Mouse (Mus musculus): ENCODE results near the gene Ubr7.

Gene Ubr7

DNA sequence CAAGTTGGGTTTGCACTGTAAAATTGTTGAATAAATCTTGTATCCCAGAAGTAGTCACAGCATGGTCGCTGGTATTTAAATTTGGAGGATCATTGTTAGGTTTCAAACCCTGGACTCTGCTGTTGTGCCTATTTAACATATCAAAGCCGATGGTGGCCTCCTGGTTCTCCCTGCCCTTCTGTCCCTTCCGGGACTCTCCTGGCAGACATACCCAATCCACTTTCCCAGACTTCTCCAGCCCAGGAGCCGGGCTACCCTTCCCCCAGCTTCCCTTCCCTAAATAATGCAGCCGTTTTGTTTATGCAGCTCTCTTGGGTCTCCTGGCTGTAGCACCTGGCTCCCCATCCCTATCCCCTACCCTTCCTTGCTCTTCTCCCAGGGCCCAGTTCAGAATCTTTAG lies 1.2 kb downstream of the Ubr7 start:
- CTCF ChIA-PET, result interaction anchor here in 1 of 4 experiments (0.6 kb wide), 1 partner anchor 1659 kb away, joined by 10 read pairs; no protein-coding TSS in a partner anchor
- POLR2A ChIA-PET, result interaction anchor here in 3 of 4 experiments (0.7 to 5.5 kb wide), 21 partner anchors 8 to 54 kb away, joined by 3 to 52 read pairs (median 5); partner anchors contain the start of genes Moap1 (in 3 of the 3), Tmem251 (in 3 of the 3) and Itpk1 (in 1 of the 3)

GRCm38 (mm10) chr12:102761668-102762067 lies 3.9 kb downstream of the Ubr7 start:
- POLR2A ChIA-PET, result interaction anchor here in 3 of 4 experiments (0.7 to 3.5 kb wide), 10 partner anchors 12 to 1686 kb away, joined by 3 to 17 read pairs (median 4); partner anchors contain the start of genes Moap1 (in 1 of the 3) and Tmem251 (in 1 of the 3)
- CTCF ChIA-PET, result interaction anchor here in 2 of 4 experiments (0.5 to 0.6 kb wide), 2 partner anchors 22 to 734 kb away, joined by 3 to 4 read pairs; no protein-coding TSS in a partner anchor

DNA sequence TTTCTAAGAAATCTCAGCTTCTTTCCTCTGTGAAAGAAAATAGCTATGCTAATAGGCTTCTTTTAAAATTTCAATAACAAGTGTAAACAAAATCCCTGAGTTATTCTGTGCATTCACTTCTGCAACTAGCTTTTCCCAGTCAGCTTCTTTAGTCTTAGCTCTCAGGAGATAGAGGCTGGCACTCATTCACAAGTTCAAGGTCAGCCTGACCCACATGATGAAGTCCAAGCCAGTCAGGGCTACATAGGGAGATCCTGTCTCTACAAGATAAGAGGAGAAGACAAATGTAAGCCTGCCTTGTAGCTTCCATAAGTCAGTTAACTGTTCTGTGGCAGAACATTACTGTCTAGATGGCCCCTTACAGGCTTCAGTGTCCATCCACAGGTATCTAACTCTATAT lies 5.9 kb downstream of the Ubr7 start:
- ChIA-PET POLR2A (interaction anchor here in 3 of 4 experiments (1.3 to 3.5 kb wide), 6 partner anchors 10 to 23 kb away, joined by 3 to 17 read pairs (median 7); partner anchors contain the start of genes Moap1 (in 1 of the 3) and Tmem251 (in 1 of the 3)), CTCF (interaction anchor here in 2 of 4 experiments (0.6 kb wide), 2 partner anchors 33 to 327 kb away, joined by 3 read pairs; no protein-coding TSS in a partner anchor)

GRCm38 (mm10) chr12:102769000-102769399 lies 11.2 kb downstream of the Ubr7 start:
- ChIA-PET POLR2A (interaction anchor here in 2 of 4 experiments (0.5 to 6.0 kb wide), 12 partner anchors 10 to 220 kb away, joined by 3 to 49 read pairs (median 4); partner anchors contain the start of genes Gm28051 (in 2 of the 2), Gon7 (in 2 of the 2), Ubr7 (in 2 of the 2) and Gm20604 (in 1 of the 2)), CTCF (interaction anchor here in 2 of 4 experiments (0.7 to 1.5 kb wide), 7 partner anchors 9 to 270 kb away, joined by 3 to 5 read pairs (median 4); partner anchors contain the start of genes Gm28051 (in 1 of the 2), Gon7 (in 1 of the 2), Moap1 (in 1 of the 2) and Tmem251 (in 1 of the 2))

DNA sequence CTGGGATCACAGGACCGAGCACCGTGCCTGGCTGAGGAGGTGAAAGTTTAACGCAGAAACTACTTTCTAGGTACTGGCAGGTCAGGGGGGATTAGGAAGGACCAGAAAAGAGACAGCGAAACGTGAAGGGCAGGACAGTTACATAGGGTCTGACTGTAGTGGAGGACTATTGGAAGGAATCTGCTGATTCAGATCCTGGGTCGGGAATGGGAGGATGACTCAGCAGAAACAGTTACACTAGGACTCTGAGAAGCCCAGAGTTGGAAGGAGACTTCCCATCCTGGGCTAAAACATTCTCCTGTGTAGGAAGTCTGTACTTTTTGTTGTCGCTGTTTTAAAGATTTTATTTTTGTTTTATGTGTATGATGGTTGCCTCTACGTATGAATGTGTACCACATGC lies 13.8 kb downstream of the Ubr7 start:
- CTCF ChIA-PET, result no interaction called here
- POLR2A ChIA-PET, result interaction anchor here in 2 of 4 experiments (1.3 to 6.0 kb wide), 6 partner anchors 8 to 45 kb away, joined by 3 to 49 read pairs (median 6); partner anchors contain the start of genes Gm20604 (in 2 of the 2), Gm28051 (in 2 of the 2), Gon7 (in 2 of the 2) and Ubr7 (in 2 of the 2)

- CTCF ChIA-PET, result no interaction called here
Observed at GRCm38 (mm10) chr12:102772676-102773075, 14.9 kb downstream of the Ubr7 start.

GRCm38 (mm10) chr12:102776035-102776434 lies 18.3 kb downstream of the Ubr7 start:
- CTCF ChIA-PET, result no interaction called here
- POLR2A ChIA-PET, result interaction anchor here in 3 of 4 experiments (0.9 to 1.4 kb wide), 9 partner anchors 9 to 32 kb away, joined by 3 to 6 read pairs (median 4); partner anchors contain the start of genes Gm20604 (in 1 of the 3), Gon7 (in 1 of the 3), Moap1 (in 1 of the 3) and Tmem251 (in 1 of the 3)

More at GRCm38 (mm10) chr12:102772676-102773075, 14.9 kb downstream of the Ubr7 start:
- POLR2A ChIA-PET, result interaction anchor here in 2 of 4 experiments (0.6 to 2.3 kb wide), 3 partner anchors 10 to 23 kb away, joined by 3 to 13 read pairs (median 3); no protein-coding TSS in a partner anchor

- CTCF ChIA-PET, result interaction anchor here in 2 of 4 experiments (1.1 to 1.3 kb wide), 2 partner anchors 8 kb away, joined by 5 read pairs; no protein-coding TSS in a partner anchor
- POLR2A ChIA-PET, result interaction anchor here in 2 of 4 experiments (1.2 to 2.7 kb wide), 5 partner anchors 13 to 35 kb away, joined by 3 to 17 read pairs (median 9); partner anchors contain the start of genes Moap1 (in 1 of the 2) and Tmem251 (in 1 of the 2)
Observed at GRCm38 (mm10) chr12:102778151-102778550, 20.4 kb downstream of the Ubr7 start.

DNA sequence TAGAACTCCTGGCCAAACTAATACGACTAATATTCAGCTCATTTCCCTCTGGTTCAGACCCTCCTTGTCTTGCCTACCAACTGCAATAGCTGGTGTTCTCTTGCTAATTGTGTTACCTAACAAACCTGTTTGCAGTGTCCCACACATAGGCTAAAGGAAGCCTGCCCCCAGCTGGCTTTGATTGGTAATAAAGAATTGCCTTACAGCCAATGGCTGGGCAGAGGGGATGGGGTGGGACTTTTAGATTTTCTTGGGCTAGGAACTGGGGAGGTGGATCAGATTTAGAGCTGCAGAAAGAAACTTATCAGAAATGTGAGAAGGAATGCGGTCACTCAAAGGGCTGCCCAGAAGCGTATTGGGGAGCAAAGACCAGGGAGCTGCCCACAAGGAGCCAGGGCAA lies 21.7 kb downstream of the Ubr7 start:
- CTCF ChIA-PET, result interaction anchor here in 3 of 4 experiments (0.5 to 1.4 kb wide), 9 partner anchors 9 to 280 kb away, joined by 3 to 5 read pairs (median 4); partner anchors contain the start of gene Gm28051 (in 1 of the 3)
- POLR2A ChIA-PET, result interaction anchor here in 3 of 4 experiments (0.5 to 2.7 kb wide), 17 partner anchors 8 to 820 kb away, joined by 3 to 17 read pairs (median 4); partner anchors contain the start of genes Gm28051 (in 2 of the 3), Gon7 (in 2 of the 3), Ubr7 (in 2 of the 3) and Moap1 (in 1 of the 3)

GRCm38 (mm10) chr12:102782841-102783240 lies 25.1 kb downstream of the Ubr7 start:
- ChIA-PET CTCF (interaction anchor here in 2 of 4 experiments (0.5 to 0.6 kb wide), 2 partner anchors 199 to 1277 kb away, joined by 3 read pairs; no protein-coding TSS in a partner anchor), POLR2A (interaction anchor here in 1 of 4 experiments (1.0 to 1.1 kb wide), 2 partner anchors 12 to 36 kb away, joined by 3 read pairs; no protein-coding TSS in a partner anchor)

GRCm38 (mm10) chr12:102784899-102785592 lies 27.3 kb downstream of the Ubr7 start:
- POLR2A ChIA-PET, result interaction anchor here in 2 of 4 experiments (0.7 to 1.1 kb wide), 2 partner anchors 8 to 42 kb away, joined by 3 read pairs; partner anchors contain the start of genes Moap1 (in 1 of the 2) and Tmem251 (in 1 of the 2)

DNA sequence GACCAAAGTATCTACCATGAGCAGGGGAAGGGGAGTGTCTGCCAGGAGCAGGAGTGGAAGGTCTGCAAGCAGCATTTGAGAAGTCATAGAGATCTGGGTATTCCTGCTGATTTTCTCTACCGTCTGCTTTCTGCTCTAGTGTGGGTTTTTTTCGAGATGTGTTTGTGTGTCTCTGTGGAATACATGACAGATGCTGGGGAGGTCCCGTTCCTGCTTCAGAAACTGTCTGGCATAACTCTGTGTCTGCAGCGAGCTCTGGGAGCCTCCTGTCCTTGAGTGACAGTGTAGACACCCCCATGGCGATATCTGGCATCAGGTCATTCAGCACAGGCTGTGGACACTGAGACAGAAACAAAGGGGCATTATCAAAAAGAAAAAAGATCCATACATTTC lies 27.8 kb downstream of the Ubr7 start:
- CTCF ChIA-PET, result no interaction called here

More at GRCm38 (mm10) chr12:102784899-102785592, 27.3 kb downstream of the Ubr7 start:
- CTCF ChIA-PET, result no interaction called here

DNA sequence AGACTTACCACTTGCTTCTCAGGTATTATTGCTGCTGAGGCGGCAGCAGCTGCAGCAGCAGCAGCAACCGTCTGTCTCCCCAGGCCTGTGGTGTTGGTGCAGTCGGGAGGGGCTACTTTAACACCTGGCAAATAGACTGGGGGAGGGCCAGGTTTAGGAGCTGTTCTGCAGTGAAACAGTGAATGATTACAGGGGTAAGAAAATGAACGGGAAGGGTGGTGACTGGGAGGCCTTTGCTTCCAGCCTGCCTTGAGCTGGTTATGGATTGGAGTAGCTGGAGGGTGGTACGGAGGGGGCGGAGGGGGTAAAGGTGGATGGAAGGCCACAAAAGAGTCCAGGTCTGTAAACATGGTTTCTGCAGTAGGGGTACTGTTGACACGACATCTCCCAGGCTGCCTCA lies 30.2 kb downstream of the Ubr7 start:
- ChIA-PET CTCF (interaction anchor here in 3 of 4 experiments (0.5 to 0.6 kb wide), 3 partner anchors 40 to 518 kb away, joined by 3 to 5 read pairs (median 4); no protein-coding TSS in a partner anchor), POLR2A (interaction anchor here in 3 of 4 experiments (0.6 to 1.3 kb wide), 3 partner anchors 8 to 27 kb away, joined by 3 to 5 read pairs (median 3); no protein-coding TSS in a partner anchor)

More for the DNA sequence above, 27.8 kb downstream of the Ubr7 start:
- POLR2A ChIA-PET, result no interaction called here

DNA sequence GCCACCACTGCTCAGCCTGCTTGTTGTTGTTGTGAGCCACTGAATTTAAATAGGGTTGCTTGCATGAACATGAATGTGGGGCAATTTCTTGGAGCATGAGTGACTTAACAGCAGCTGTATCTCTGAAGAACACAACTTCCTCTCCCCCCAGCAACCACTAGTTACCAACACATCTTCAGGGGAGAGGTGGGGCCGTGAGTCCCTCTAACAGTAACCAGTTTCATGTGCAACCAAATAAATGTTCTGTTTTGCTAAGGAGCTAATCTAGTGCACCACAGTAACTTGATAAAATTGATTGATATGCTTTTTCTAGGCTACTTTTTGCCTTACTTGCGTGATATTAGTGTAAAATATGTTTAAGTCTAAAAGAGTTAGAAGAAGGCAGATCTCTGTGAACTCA lies 41.8 kb downstream of the Ubr7 start:
- ChIA-PET POLR2A (interaction anchor here in 2 of 4 experiments (0.6 to 0.7 kb wide), 2 partner anchors 42 to 1837 kb away, joined by 4 to 9 read pairs; no protein-coding TSS in a partner anchor), CTCF (no interaction called here)

DNA sequence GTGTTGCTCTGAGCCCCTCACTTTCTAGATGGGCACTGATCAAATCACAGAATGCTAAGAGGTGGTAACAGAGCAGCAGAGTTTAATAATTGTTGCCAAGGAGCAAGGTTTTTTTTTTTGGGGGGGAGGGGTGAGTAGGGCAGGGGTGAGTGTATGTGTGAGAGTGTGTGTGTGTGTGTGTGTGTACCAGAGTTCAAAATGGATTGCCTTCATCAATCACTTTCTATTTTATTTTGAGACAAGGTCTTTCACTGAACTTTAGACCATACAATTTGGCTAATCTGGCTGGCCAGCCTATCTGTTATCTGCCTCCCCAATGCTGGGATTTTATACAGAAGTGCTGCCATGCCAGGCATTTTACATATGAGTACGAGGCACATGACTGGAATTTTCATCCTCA lies 57.1 kb downstream of the Ubr7 start:
- CTCF ChIA-PET, result interaction anchor here in 1 of 4 experiments (0.7 kb wide), 1 partner anchor 708 kb away, joined by 16 read pairs; no protein-coding TSS in a partner anchor
- POLR2A ChIA-PET, result no interaction called here

- CTCF ChIA-PET, result interaction anchor here in 2 of 4 experiments (0.6 to 0.7 kb wide), 3 partner anchors 171 to 1238 kb away, joined by 3 to 4 read pairs (median 3); no protein-coding TSS in a partner anchor
- POLR2A ChIA-PET, result no interaction called here
Observed at GRCm38 (mm10) chr12:102826399-102826798, 68.6 kb downstream of the Ubr7 start.

DNA sequence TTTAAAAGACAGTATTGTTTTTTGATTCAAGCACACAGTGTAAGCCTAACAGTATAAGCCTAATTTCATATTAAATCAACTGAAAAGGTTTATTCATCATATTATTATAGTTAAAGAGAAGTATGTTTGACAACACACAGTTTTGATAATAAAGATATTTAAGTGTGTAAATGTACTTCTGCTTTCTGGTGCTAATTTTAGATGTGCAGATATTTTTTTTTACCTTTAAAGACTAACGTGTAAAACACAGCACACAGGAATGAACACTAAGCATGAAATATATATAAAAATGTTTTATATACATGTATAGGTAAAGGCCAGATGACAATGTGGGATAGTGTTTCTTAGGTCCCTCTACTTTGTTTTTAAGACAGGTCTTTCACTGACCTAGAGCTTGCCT lies 69.4 kb downstream of the Ubr7 start:
- CTCF ChIA-PET, result interaction anchor here in 1 of 4 experiments (0.6 kb wide), 1 partner anchor 171 kb away, joined by 4 read pairs; no protein-coding TSS in a partner anchor

More for the DNA sequence above, 69.4 kb downstream of the Ubr7 start:
- POLR2A ChIA-PET, result no interaction called here
